Mouse (Mus musculus) C2C12 (cell line): ENCODE results near the gene Klhl20. TPM values are rescaled to one million over a fixed set of nuclear protein-coding genes. Genes with fewer than 3 reads are reported as not detected.
A peak's percentile ranks its signal among the peaks of the same experiment; 100 is the strongest.
"Not testable (repeated sequence)": the region's sequence is repeated elsewhere in the genome, so short reads cannot be mapped to it uniquely, and the experiment has no call there.

Experiments used
- H3K27me3 ChIP-seq: one replicate; pipeline ENCODE4 v1.6.1; 2011; ENCODE audit not compliant: control insufficient read depth, insufficient read depth, insufficient read length
- H3K36me3 ChIP-seq: one replicate; pipeline ENCODE4 v1.6.1; 2011; ENCODE audit not compliant: control insufficient read depth, insufficient read depth
- H3K4me3 ChIP-seq: one replicate; pipeline ENCODE4 v1.5.1; 2011; ENCODE audit warnings: mild to moderate bottlenecking, control low read depth; ENCODE audit not compliant: poor library complexity, insufficient read depth, severe bottlenecking
- H3K79me2 ChIP-seq: one replicate; pipeline ENCODE4 v1.6.1; 2011; ENCODE audit not compliant: control insufficient read depth, insufficient read depth
- H3K79me3 ChIP-seq: one replicate; pipeline ENCODE4 v1.6.1; 2011; ENCODE audit warnings: low read depth, control low read depth
- H3ac ChIP-seq: one replicate; pipeline ENCODE3; 2011; ENCODE audit warnings: low read depth; ENCODE audit not compliant: control insufficient read depth, insufficient read length
- CEBPB ChIP-seq: IDR thresholded peaks from one replicate; pipeline ENCODE4 v1.6.1; 2011; ENCODE audit warnings: low read depth, mild to moderate bottlenecking, control low read depth, moderate library complexity
- CTCF ChIP-seq: IDR thresholded peaks from one replicate; pipeline ENCODE4 v1.5.1; 2011; ENCODE audit not compliant: control insufficient read depth, insufficient read depth, insufficient read length
- FOSL1 ChIP-seq: IDR thresholded peaks from one replicate; pipeline ENCODE4 v1.8.0; 2011; ENCODE audit warnings: mild to moderate bottlenecking, low read length; ENCODE audit not compliant: poor library complexity, insufficient read depth, severe bottlenecking
- MAX ChIP-seq: IDR thresholded peaks from one replicate; pipeline ENCODE4 v1.6.1; 2011; ENCODE audit warnings: mild to moderate bottlenecking, control low read depth
- MYOD1 ChIP-seq: IDR thresholded peaks from one replicate; pipeline ENCODE4 v1.6.1; 2011; ENCODE audit warnings: low read depth; ENCODE audit not compliant: control insufficient read depth, insufficient read length
- MYOG ChIP-seq: IDR thresholded peaks from one replicate; pipeline ENCODE4 v1.6.1; 2011; ENCODE audit not compliant: control insufficient read depth, insufficient read length; ENCODE audit errors: extremely low read depth
- USF1 ChIP-seq: IDR thresholded peaks from one replicate; pipeline ENCODE4 v1.6.1; 2011; ENCODE audit warnings: low read depth, mild to moderate bottlenecking, control low read depth, moderate library complexity
- polyA plus RNA-seq: library from polyadenylated mRNA; unstranded; fragments of >200 nt; fragmentation: generic; extraction: Trizol; gene quantifications from one replicate; pipeline ENCODE4 v1.2.1, GENCODE M21; 2012; ENCODE audit warnings: missing spikeins

Klhl20 gene
- polyA plus RNA-seq, 1 experiment: 7.5 TPM

DNA sequence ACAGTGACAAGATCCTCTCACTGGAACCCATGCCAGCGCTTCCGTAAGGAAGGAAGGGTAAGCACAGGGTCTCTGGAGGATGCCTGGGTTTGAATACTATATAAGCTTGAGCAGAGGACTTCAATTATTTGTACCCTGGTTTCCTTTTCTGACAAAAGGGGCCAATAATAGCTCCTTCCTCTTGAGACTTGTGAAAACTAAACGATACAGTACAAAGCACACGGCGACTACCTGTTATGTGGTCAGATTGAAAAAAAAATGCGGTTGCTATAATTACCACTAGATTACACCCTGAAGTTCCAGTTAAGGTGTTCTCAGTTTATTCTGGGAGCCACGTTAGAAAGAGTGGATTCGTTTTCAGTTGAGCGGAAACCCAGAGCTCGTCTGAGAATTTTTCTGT, 25.2 kb upstream of the Klhl20 start:
- Histone ChIP-seq H3K36me3 (no peaks in the 10 kb centered on the region), H3K79me3 (no peaks in the 10 kb centered on the region), H3K27me3 (no peaks in the 10 kb centered on the region), H3K4me3 (no peak overlapping the region), H3ac (no peak overlapping the region), H3K79me2 (no peaks in the 10 kb centered on the region)
- no peak for TF ChIP-seq USF1
- TF ChIP-seq CTCF: no peak
- TF ChIP-seq CEBPB: no peak
- no peak for TF ChIP-seq MYOG
- no peak for TF ChIP-seq MYOD1
- no peak for TF ChIP-seq FOSL1
- TF ChIP-seq MAX: no peak

DNA sequence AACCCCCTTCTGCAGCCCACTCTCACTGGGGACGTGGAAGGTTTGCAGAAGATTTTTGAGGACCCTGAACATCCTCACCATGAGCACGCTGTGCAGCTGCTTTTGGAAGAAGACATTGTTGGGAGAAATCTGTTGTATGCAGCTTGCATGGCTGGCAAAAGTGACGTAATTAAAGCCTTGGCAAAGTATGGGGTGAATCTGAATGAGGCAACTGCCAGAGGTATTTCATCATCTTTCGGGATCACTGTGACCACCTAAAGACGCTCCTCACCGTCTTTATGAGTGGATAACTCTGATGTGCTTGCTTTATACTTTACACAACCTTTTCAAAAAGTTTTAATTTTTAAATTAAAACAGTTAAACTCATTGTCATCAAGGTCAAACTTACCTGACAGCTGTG, 19.8 kb upstream of the Klhl20 start:
- no peak overlapping the region for H3K4me3 ChIP-seq
- no peaks in the 10 kb centered on the region for H3K79me2 ChIP-seq
- no peak for TF ChIP-seq MAX
- peak; percentile 13 for TF ChIP-seq CEBPB
- TF ChIP-seq MYOG: no peak
- no peak for TF ChIP-seq CTCF
- TF ChIP-seq USF1: no peak
- TF ChIP-seq FOSL1: no peak
- TF ChIP-seq MYOD1: no peak
- H3K36me3 ChIP-seq: no peaks in the 10 kb centered on the region
- no peak overlapping the region for H3ac ChIP-seq
- no peaks in the 10 kb centered on the region for H3K27me3 ChIP-seq
- no peaks in the 10 kb centered on the region for H3K79me3 ChIP-seq

DNA sequence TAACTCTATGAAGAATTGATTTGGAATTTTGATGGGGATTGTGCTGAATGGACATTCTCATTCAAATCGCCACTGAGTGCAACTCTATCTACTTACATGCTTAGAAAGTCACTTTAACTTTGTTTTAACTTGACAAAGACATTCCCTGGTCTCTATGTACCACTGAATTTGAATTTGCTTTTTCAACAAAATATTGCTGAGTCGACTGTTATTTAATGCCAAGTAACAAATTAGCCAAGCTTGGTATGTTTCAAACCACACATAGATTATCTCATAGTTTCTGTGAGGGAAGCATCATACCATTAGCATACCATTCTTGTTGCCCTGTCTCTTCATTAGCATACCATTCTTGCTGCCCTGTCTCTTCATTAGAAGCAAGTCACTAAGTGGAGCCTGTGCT, 16.6 kb upstream of the Klhl20 start:
- Histone ChIP-seq H3K79me3 (no peaks in the 10 kb centered on the region), H3K79me2 (no peaks in the 10 kb centered on the region), H3ac (no peak overlapping the region), H3K36me3 (no peaks in the 10 kb centered on the region), H3K27me3 (no peaks in the 10 kb centered on the region), H3K4me3 (no peak overlapping the region)
- TF ChIP-seq CTCF: no peak
- TF ChIP-seq MYOD1: no peak
- TF ChIP-seq CEBPB: no peak
- TF ChIP-seq USF1: no peak
- TF ChIP-seq MAX: no peak
- no peak for TF ChIP-seq MYOG
- TF ChIP-seq FOSL1: no peak

DNA sequence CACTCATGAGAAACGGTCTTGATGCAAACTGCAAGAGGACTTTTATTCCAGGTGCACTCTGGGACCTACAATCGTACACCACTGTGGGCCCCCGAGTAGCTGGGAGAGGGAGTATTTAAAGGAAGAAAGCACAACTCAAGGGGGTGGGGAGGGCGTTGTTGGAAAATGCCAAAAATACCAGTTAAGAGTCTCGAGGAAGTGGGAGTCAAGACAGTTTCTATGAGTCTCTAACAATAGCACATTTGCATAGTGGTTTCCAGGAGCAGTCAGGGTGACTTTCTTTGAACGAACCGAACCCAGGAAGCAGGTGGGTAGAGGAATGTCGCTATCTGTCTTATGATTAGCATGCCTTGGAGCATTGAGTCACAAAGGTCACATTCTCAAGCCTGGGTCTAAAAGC, 14.3 kb upstream of the Klhl20 start:
- not testable (repeated sequence) for H3ac ChIP-seq, H3K36me3 ChIP-seq, H3K4me3 ChIP-seq, H3K79me2 ChIP-seq, H3K79me3 ChIP-seq, H3K27me3 ChIP-seq

DNA sequence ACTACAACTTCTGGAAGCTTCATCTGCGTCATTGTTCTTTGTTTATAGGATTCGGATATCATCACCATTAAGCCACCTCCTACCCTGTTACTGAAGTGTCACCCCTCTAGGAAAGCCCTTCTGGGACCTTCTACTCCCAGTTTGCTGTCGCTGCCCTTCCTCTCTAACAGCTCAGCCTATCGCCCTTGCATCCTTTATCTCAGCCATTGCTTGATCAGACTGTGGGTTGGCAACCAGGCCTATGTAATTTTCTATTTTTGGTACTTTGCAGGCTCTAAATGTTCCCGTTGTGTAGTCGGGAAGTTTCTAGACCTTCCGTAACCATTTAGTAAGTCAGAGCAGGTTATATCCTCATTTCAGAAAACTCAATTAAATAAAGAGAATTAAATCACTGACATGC, 11.9 kb upstream of the Klhl20 start:
- Histone ChIP-seq H3K4me3 (no peak overlapping the region), H3K79me2 (no peaks in the 10 kb centered on the region), H3K27me3 (no peaks in the 10 kb centered on the region), H3K79me3 (no peaks in the 10 kb centered on the region), H3ac (no peak overlapping the region), H3K36me3 (no peaks in the 10 kb centered on the region)
- TF ChIP-seq CEBPB (no peak), MYOD1 (no peak), FOSL1 (no peak), USF1 (no peak), MYOG (no peak), MAX (no peak), CTCF (no peak)

DNA sequence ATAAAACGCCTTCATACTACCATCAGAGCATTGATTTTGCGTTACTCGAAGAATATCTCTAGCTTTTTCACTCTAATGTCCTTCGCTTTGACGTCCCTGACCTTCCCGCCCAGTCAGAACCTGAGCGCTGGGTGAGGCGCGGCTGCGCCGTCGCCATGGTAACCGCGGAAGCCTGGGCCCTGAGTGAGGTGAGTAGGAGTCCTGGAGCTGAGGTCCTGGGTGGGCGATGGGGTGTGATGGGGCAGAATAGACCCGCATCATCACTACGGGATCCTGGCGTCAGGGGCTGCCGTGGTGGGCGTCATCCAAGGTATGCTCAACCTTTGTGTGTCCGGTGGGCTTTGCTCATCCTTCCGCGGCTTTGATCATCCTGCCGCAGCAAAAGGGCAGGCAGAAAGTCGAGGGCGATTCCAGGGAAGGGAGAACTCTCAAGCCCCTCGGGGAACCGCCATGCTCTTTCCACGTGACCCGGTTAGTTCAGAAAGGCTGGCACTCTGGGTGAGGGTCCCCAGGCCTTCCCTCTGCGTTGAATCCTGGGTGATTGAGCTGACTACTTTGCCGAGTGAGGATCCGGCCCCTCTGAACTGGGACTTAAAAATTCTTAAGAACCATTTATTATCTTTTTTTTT, 11.3 kb upstream of the Klhl20 start, which contains the start of gene Ankrd45:
Ankrd45 (plus strand) TSS at position 161 of the 629 bp plus-strand sequence.
- TF ChIP-seq FOSL1 (no peak), MYOG (no peak), CTCF (no peak), CEBPB (no peak), USF1 (no peak), MAX (no peak), MYOD1 (no peak)
- Histone ChIP-seq H3K79me2 (no peaks in the 10 kb centered on the region), H3ac (no peak within 1 kb of the TSS), H3K79me3 (no peaks in the 10 kb centered on the region), H3K36me3 (no peaks in the 10 kb centered on the region), H3K27me3 (no peaks in the 10 kb centered on the region), H3K4me3 (no peak within 1 kb of the TSS)
